Mouse (Mus musculus): ENCODE results near the gene Gm20388. TPM values are rescaled to one million over a fixed set of nuclear protein-coding genes. Genes with fewer than 3 reads are reported as not detected.

Gene Gm20388
- polyA plus RNA-seq, 1 experiment, result 49.7 TPM

DNA sequence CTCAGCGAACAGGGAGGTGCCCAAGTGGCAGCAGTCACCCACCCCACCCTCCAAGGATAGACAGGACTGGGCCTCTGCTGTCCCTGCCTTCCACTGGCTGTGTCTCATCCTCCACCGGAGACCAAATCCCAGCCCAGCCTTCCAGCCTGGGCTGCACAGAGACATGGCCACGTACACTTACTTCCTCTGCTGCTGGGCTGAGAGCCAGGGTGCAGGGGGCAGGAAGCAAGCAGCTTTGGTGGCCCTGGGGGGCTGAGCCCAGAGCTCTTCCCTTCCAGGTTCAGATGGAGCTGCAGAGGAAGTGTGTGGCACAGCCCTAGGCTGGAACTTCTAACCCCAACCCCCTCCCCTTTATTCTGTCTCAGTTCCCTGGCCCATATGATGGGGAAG, 2420.5 kb downstream of the Gm20388 start:
- 61% methylated on average over 3 of the region's 3 CpGs for WGBS
- Histone ChIP-seq H3K36me3 (ENCODE audit: control insufficient read depth, insufficient read depth, low read length) (no peaks in the 10 kb centered on the region), H3K27ac (ENCODE audit: insufficient read depth, low read depth, low read length) (no peak overlapping the region), H3K4me3 (ENCODE audit: insufficient read depth, low read depth, low read length) (no peak overlapping the region), H3K27me3 (replicated peaks; ENCODE audit: control insufficient read depth, insufficient read depth, low read length) (no peaks in the 10 kb centered on the region), H3K4me1 (ENCODE audit: control insufficient read depth, insufficient read depth, low read length) (no peaks in the 10 kb centered on the region)
- TF ChIP-seq CTCF (conservative IDR thresholded peaks at IDR 0.05; ENCODE audit: insufficient read depth, insufficient read length, low read depth, low read length) (no peak), POLR2A (IDR thresholded peaks at IDR 0.05; ENCODE audit: low read depth, low read length) (no peak)
- DNase-seq, result peak; percentile 87

DNA sequence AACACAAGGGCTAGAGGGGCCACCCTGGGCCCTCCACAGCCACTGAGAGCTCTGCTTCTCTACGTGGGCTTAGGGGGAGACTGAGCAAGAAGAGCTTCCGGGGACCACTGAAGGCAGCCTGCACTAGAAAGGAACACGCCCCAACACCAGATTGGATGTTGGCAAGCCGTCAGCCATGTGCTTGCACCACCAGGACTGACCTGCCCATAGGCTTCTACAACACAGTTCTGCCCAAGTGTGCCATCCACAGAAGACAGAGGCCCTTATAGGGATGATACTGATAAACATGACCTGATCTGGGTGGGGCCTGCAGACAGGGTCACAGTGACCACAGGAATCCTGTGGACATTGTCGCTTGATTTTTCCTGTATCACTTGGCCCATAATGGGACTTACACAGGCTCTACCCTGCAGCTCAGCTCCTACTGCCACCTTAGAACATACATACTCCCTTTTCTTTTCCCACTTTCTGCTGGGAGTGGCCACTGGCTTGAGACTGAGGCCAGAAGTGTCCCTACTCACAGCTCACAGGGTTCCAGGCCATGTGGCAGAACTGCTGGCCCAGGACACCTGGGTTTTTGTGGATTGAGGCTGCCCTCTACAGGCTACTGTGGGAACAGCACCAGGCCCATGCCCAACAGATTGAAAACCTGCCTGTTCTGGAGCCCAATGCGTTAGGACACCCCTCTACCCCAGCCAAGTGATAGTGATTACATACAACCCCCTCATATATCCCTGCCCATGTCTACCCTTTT, 2422.3 kb downstream of the Gm20388 start:
- no peak for TF ChIP-seq POLR2A (IDR thresholded peaks at IDR 0.05; ENCODE audit: low read depth, low read length)
- peak; percentile 97 for TF ChIP-seq CTCF (conservative IDR thresholded peaks at IDR 0.05; ENCODE audit: insufficient read depth, insufficient read length, low read depth, low read length)
- H3K27me3 ChIP-seq (replicated peaks; ENCODE audit: control insufficient read depth, insufficient read depth, low read length), result no peaks in the 10 kb centered on the region
- no peak overlapping the region for H3K27ac ChIP-seq (ENCODE audit: insufficient read depth, low read depth, low read length)
- H3K36me3 ChIP-seq (ENCODE audit: control insufficient read depth, insufficient read depth, low read length), result no peaks in the 10 kb centered on the region
- 72% methylated on average over 6 of the region's 6 CpGs for WGBS
- no peaks in the 10 kb centered on the region for H3K4me1 ChIP-seq (ENCODE audit: control insufficient read depth, insufficient read depth, low read length)
- peak; percentile 87 for DNase-seq
- no peak overlapping the region for H3K4me3 ChIP-seq (ENCODE audit: insufficient read depth, low read depth, low read length)

DNA sequence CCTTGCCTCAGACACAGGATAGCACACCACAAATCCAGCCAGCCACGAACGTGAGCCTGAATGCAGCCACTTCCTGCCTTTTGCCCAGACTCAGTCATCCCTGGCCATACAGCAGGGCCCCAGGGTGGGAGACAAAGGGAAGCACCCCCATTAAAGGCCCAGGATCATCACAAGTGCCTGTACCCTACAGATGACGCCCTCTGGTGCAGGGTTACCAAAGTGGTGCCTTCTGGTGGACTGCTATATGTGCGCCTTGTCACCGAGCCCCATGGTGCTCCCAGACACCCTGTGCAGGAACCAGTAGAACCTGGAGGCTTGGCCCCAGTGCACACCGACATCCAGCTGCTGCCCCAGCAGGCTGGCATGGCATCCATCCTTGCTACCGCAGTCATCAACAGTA, 2422.9 kb downstream of the Gm20388 start:
- Histone ChIP-seq H3K27me3 (replicated peaks; ENCODE audit: control insufficient read depth, insufficient read depth, low read length) (no peaks in the 10 kb centered on the region), H3K27ac (ENCODE audit: insufficient read depth, low read depth, low read length) (no peak overlapping the region), H3K4me1 (ENCODE audit: control insufficient read depth, insufficient read depth, low read length) (no peaks in the 10 kb centered on the region), H3K36me3 (ENCODE audit: control insufficient read depth, insufficient read depth, low read length) (no peaks in the 10 kb centered on the region), H3K4me3 (ENCODE audit: insufficient read depth, low read depth, low read length) (no peak overlapping the region)
- TF ChIP-seq CTCF (conservative IDR thresholded peaks at IDR 0.05; ENCODE audit: insufficient read depth, insufficient read length, low read depth, low read length) (no peak), POLR2A (IDR thresholded peaks at IDR 0.05; ENCODE audit: low read depth, low read length) (no peak)
- no peak for DNase-seq
- 89% methylated on average over 7 of the region's 7 CpGs for WGBS

DNA sequence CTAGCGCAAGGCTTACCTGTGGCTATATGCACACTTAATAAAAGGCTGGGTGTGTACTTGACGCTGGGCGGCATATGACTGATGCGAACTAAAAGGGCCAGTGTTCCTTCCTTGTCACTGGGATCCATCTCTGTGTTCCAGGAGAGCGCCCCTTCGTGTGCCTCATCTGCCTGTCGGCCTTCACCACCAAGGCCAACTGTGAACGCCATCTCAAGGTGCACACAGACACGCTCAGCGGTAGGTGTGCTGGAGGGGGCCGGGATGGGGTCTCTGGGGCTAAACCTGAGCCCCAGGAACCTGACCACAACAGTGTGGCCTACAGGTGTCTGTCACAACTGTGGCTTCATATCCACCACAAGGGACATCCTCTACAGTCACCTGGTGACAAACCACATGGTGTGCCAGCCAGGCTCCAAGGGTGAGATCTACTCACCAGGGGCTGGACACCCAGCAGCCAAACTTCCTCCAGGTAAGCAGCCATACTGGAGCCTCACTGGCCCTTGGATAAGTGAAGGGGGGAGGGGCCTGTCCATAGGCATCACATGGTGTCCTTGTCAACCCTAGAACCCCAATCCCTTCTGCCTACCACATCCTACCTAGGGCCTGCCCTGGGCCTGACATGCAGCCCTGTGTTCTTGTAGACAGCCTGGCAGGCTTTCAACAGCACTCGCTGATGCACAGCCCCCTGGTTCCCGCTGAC, 2424.3 kb downstream of the Gm20388 start:
- TF ChIP-seq CTCF (conservative IDR thresholded peaks at IDR 0.05; ENCODE audit: insufficient read depth, insufficient read length, low read depth, low read length), result no peak
- no peak for TF ChIP-seq POLR2A (IDR thresholded peaks at IDR 0.05; ENCODE audit: low read depth, low read length)
- no peak overlapping the region for H3K4me3 ChIP-seq (ENCODE audit: insufficient read depth, low read depth, low read length)
- no peaks in the 10 kb centered on the region for H3K4me1 ChIP-seq (ENCODE audit: control insufficient read depth, insufficient read depth, low read length)
- WGBS, result 94% methylated on average over 13 of the region's 13 CpGs
- H3K27ac ChIP-seq (ENCODE audit: insufficient read depth, low read depth, low read length), result no peak overlapping the region
- no peaks in the 10 kb centered on the region for H3K27me3 ChIP-seq (replicated peaks; ENCODE audit: control insufficient read depth, insufficient read depth, low read length)
- DNase-seq, result no peak
- H3K36me3 ChIP-seq (ENCODE audit: control insufficient read depth, insufficient read depth, low read length), result no peaks in the 10 kb centered on the region

DNA sequence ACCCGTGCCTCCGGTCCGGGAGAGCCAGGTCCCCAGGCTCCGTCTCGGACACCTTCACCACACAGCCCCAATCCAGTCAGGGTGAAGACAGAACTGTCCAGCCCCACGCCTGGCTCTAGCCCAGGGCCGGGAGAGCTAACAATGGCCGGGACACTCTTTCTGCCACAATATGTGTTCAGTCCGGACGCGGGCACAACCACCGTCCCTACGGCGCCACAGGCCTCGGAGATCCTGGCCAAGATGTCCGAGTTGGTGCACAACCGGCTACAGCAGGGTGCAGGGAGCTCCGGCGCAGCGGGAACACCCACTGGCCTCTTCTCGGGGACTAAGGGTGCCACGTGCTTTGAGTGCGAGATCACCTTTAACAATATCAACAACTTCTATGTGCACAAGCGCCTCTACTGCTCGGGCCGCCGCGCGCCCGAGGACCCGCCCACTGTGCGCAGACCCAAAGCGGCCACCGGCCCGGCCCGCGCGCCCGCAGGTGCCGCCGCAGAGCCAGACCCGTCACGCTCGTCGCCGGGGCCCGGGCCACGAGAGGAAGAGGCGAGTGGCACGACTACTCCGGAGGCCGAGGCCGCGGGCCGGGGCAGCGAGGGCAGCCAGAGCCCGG, 2425.1 kb downstream of the Gm20388 start:
- 42% methylated on average over 57 of the region's 57 CpGs for WGBS
- peak overlapping the region; percentile 50 for H3K4me3 ChIP-seq (ENCODE audit: insufficient read depth, low read depth, low read length)
- H3K27ac ChIP-seq (ENCODE audit: insufficient read depth, low read depth, low read length), result no peak overlapping the region
- H3K36me3 ChIP-seq (ENCODE audit: control insufficient read depth, insufficient read depth, low read length), result no peaks in the 10 kb centered on the region
- no peaks in the 10 kb centered on the region for H3K4me1 ChIP-seq (ENCODE audit: control insufficient read depth, insufficient read depth, low read length)
- no peak for TF ChIP-seq POLR2A (IDR thresholded peaks at IDR 0.05; ENCODE audit: low read depth, low read length)
- TF ChIP-seq CTCF (conservative IDR thresholded peaks at IDR 0.05; ENCODE audit: insufficient read depth, insufficient read length, low read depth, low read length), result no peak
- peak; percentile 44 for DNase-seq
- H3K27me3 ChIP-seq (replicated peaks; ENCODE audit: control insufficient read depth, insufficient read depth, low read length), result no peaks in the 10 kb centered on the region

DNA sequence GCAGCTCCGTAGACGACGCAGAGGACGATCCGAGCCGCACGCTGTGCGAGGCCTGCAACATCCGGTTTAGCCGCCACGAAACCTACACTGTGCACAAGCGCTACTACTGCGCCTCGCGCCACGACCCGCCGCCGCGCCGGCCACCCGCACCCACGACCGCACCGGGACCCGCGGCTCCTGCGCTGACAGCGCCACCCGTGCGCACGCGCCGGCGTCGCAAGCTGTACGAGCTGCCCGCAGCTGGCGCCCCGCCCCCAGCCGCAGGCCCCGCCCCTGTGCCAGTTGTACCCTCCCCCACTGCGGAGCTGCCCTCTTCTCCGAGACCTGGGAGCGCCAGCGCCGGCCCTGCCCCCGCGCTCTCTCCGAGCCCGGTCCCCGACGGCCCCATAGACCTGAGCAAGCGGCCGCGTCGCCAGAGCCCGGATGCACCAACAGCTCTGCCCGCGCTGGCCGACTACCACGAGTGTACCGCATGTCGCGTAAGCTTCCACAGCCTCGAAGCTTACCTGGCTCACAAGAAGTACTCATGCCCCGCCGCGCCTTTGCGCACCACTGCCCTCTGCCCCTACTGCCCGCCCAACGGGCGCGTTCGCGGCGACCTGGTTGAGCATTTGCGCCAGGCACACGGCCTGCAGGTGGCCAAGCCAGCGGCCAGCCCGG, 2425.7 kb downstream of the Gm20388 start:
- peak; percentile 71 for DNase-seq

More for the DNA sequence above, 2425.7 kb downstream of the Gm20388 start:
- WGBS, result 41% methylated on average over 81 of the region's 81 CpGs
- no peak overlapping the region for H3K27ac ChIP-seq (ENCODE audit: insufficient read depth, low read depth, low read length)
- no peak for TF ChIP-seq CTCF (conservative IDR thresholded peaks at IDR 0.05; ENCODE audit: insufficient read depth, insufficient read length, low read depth, low read length)
- TF ChIP-seq POLR2A (IDR thresholded peaks at IDR 0.05; ENCODE audit: low read depth, low read length), result no peak
- peak overlapping the region; percentile 50 for H3K4me3 ChIP-seq (ENCODE audit: insufficient read depth, low read depth, low read length)
- H3K36me3 ChIP-seq (ENCODE audit: control insufficient read depth, insufficient read depth, low read length), result no peaks in the 10 kb centered on the region
- H3K27me3 ChIP-seq (replicated peaks; ENCODE audit: control insufficient read depth, insufficient read depth, low read length), result no peaks in the 10 kb centered on the region
- no peaks in the 10 kb centered on the region for H3K4me1 ChIP-seq (ENCODE audit: control insufficient read depth, insufficient read depth, low read length)

Data from kidney, adult 2 months (tissue).